Mouse (Mus musculus) lung, adult 2 months (tissue): ENCODE data around the gene Casp2.

Experiments used
- CTCF ChIP-seq: fragments of 200-500 bp; IDR thresholded peaks from 2 replicates; pipeline ENCODE4 v1.5.1; 2011; ENCODE audit warnings: mild to moderate bottlenecking, low read length, control low read depth; ENCODE audit not compliant: insufficient read depth
- POLR2A ChIP-seq: fragments of 200-500 bp; IDR thresholded peaks from 2 replicates; pipeline ENCODE4 v1.6.1; 2011; ENCODE audit warnings: low read depth, mild to moderate bottlenecking, control low read depth, low read length, borderline replicate concordance; ENCODE audit errors: extremely low read depth

DNA sequence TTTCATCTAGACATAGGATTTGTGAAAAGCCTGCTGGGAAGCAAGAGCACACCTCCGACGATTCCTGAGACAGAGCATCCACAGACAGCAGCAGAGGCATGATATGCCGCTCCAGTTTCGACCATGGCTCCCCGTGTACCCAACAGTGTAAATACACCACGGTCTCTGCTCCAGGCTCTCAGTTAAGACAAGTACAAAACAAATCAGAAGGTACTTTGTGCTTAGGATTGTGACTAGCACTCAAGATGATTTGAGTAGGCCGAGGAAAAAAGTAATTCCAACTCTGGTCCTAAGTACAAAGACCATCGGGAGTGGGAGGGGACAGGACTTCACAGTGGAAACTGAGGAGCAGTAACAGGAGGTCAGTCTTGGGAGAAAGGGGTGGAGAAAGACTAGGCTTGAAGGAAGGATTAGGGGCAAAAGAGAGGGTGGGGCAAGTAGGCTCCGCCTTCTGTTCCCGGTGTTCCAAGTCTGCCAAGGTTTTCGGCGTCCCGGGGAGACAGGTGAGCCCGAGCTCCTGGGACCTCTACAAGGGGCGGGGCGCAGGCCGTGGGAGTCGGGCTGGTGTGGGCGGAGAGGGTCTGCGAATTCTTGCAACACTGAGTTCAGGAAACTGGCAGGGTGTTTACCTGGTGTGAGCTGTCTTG lies 3.1 kb upstream of the Casp2 start, which contains the start of gene Tmem139:
- peak; percentile 22; the same call in 1 of the 2 replicates for TF ChIP-seq POLR2A
- no peak for TF ChIP-seq CTCF
